Mouse (Mus musculus) megakaryocyte, embryonic 14.5 days (primary cell): ENCODE measurements around the gene Laptm4a. TPM values are rescaled to one million over a fixed set of nuclear protein-coding genes. Genes with fewer than 3 reads are reported as not detected.

Experiments
- H3K27me3 ChIP-seq: replicated peaks from 2 replicates; pipeline ENCODE3; 2012; ENCODE audit warnings: inconsistent platforms
- H3K36me3 ChIP-seq: replicated peaks from 2 replicates; pipeline ENCODE3; 2012; ENCODE audit warnings: low read length, inconsistent platforms, mixed read lengths
- H3K4me1 ChIP-seq: 2 replicates; pipeline ENCODE4 v1.6.1; 2012; ENCODE audit warnings: inconsistent platforms
- H3K4me3 ChIP-seq: replicated peaks from 2 replicates; pipeline ENCODE3; 2012; ENCODE audit warnings: moderate library complexity, mild to moderate bottlenecking, inconsistent platforms
- H3K9me3 ChIP-seq: 2 replicates; pipeline ENCODE4 v1.6.1; 2012; ENCODE audit warnings: inconsistent platforms
- FLI1 ChIP-seq: IDR thresholded peaks from 2 replicates; pipeline ENCODE4 v1.6.1; 2012; ENCODE audit warnings: low read length, inconsistent platforms, mixed read lengths
- GATA1 ChIP-seq: IDR thresholded peaks from 3 replicates; pipeline ENCODE4 v1.6.1; 2012; ENCODE audit warnings: mixed read lengths, low read length, inconsistent platforms, borderline replicate concordance
- polyA plus RNA-seq: library from polyadenylated mRNA; stranded (reverse); fragments of >175 nt; gene quantifications from 2 replicates; pipeline ENCODE4 v1.2.3, GENCODE M21; 2012; ENCODE audit warnings: low replicate concordance; ENCODE audit not compliant: insufficient read depth

Gene Laptm4a
- polyA plus RNA-seq, 1 experiment = 34.8 TPM

GRCm38 (mm10) chr12:8947714-8948464, 26.4 kb downstream of the Laptm4a start, which contains the start of gene Matn3:
Gene Matn3, plus strand, starts transcription at chr12:8947929.
- Histone ChIP-seq H3K4me1 (peaks cover 31% of the 10 kb centered on the region), H3K36me3 (no peaks in the 10 kb centered on the region), H3K4me3 (peak within 1 kb of the TSS; percentile 85), H3K9me3 (no peaks in the 10 kb centered on the region), H3K27me3 (peaks cover 55% of the 10 kb centered on the region)
- no peak for TF ChIP-seq GATA1
- no peak for TF ChIP-seq FLI1

GRCm38 (mm10) chr12:8953136-8953535, 31.7 kb downstream of the Laptm4a start:
- no peaks in the 10 kb centered on the region for H3K36me3 ChIP-seq
- H3K4me3 ChIP-seq = no peak overlapping the region
- peaks cover 46% of the 10 kb centered on the region for H3K27me3 ChIP-seq
- peaks cover 2% of the 10 kb centered on the region; the same call in 1 of the 2 replicates for H3K9me3 ChIP-seq
- H3K4me1 ChIP-seq = peaks cover 11% of the 10 kb centered on the region
- TF ChIP-seq FLI1 = no peak
- TF ChIP-seq GATA1 = no peak

- H3K4me1 ChIP-seq = peaks cover 8% of the 10 kb centered on the region
- H3K9me3 ChIP-seq = peaks cover 2% of the 10 kb centered on the region; the same call in 1 of the 2 replicates
- peaks cover 39% of the 10 kb centered on the region for H3K27me3 ChIP-seq
- no peaks in the 10 kb centered on the region for H3K36me3 ChIP-seq
- H3K4me3 ChIP-seq = no peak overlapping the region
- TF ChIP-seq FLI1 = no peak
- TF ChIP-seq GATA1 = no peak
Observed at GRCm38 (mm10) chr12:8954161-8954561, 32.7 kb downstream of the Laptm4a start.

GRCm38 (mm10) chr12:8961607-8962316, 40.3 kb downstream of the Laptm4a start:
- Histone ChIP-seq H3K4me3 (no peak overlapping the region), H3K4me1 (no peaks in the 10 kb centered on the region), H3K27me3 (peaks cover 29% of the 10 kb centered on the region), H3K9me3 (peaks cover 2% of the 10 kb centered on the region; the same call in 1 of the 2 replicates), H3K36me3 (no peaks in the 10 kb centered on the region)
- TF ChIP-seq FLI1 = no peak
- no peak for TF ChIP-seq GATA1

- Histone ChIP-seq H3K4me1 (peaks cover 19% of the 10 kb centered on the region), H3K4me3 (peak overlapping the region; percentile 4), H3K36me3 (no peaks in the 10 kb centered on the region), H3K9me3 (no peaks in the 10 kb centered on the region), H3K27me3 (peaks cover 39% of the 10 kb centered on the region)
- no peak for TF ChIP-seq FLI1
- no peak for TF ChIP-seq GATA1
Observed at GRCm38 (mm10) chr12:8969828-8970227, 48.4 kb downstream of the Laptm4a start.

- Histone ChIP-seq H3K4me1 (peaks cover 19% of the 10 kb centered on the region), H3K4me3 (peak within 1 kb of the TSS; percentile 94)
Observed at GRCm38 (mm10) chr12:8973820-8974465, 52.5 kb downstream of the Laptm4a start, which contains the start of gene Wdr35. Gene Wdr35, plus strand, starts transcription at chr12:8973892.

GRCm38 (mm10) chr12:8975076-8975475, 53.6 kb downstream of the Laptm4a start:
- TF ChIP-seq FLI1 = no peak
- TF ChIP-seq GATA1 = no peak
- Histone ChIP-seq H3K4me1 (peaks cover 15% of the 10 kb centered on the region), H3K4me3 (no peak overlapping the region), H3K27me3 (peaks cover 33% of the 10 kb centered on the region), H3K36me3 (no peaks in the 10 kb centered on the region), H3K9me3 (peaks cover 4% of the 10 kb centered on the region)

More at GRCm38 (mm10) chr12:8973820-8974465, 52.5 kb downstream of the Laptm4a start, which contains the start of gene Wdr35:
- peaks cover 4% of the 10 kb centered on the region for H3K9me3 ChIP-seq
- no peaks in the 10 kb centered on the region for H3K36me3 ChIP-seq
- no peak for TF ChIP-seq GATA1
- TF ChIP-seq FLI1 = no peak
- peaks cover 38% of the 10 kb centered on the region for H3K27me3 ChIP-seq

Other genes with a start within 250 kb of the Laptm4a start
- 1.1 and 9.0 TPM in 2 replicates for gene Pum2, start 247.5 kb upstream of the Laptm4a start, polyA plus RNA-seq
- 1.1 TPM in 1 of 2 replicates, not detected in the other for gene Sdc1, start 150.3 kb upstream of the Laptm4a start, polyA plus RNA-seq
- gene Matn3, start 26.3 kb downstream of the Laptm4a start, polyA plus RNA-seq = not detected in 2 replicates
- gene Wdr35, start 52.2 kb downstream of the Laptm4a start, polyA plus RNA-seq = 0.08 TPM in 1 of 2 replicates, not detected in the other
- 10.0 and 19.0 TPM in 2 replicates for gene Ttc32, start 108.3 kb downstream of the Laptm4a start, polyA plus RNA-seq